Mouse (Mus musculus) neural tube, embryonic 11.5 days (tissue): ENCODE data around the gene Mia2. TPM values are rescaled to one million over a fixed set of nuclear protein-coding genes. Genes with fewer than 3 reads are reported as not detected.

Source experiments
- ATAC-seq: fragments of 200-750 bp; cut with Nextera tagmentation; 2 replicates; pipeline ENCODE4 v1.8.0; 2017; ENCODE audit warnings: moderate number of reproducible peaks, mild to moderate bottlenecking, moderate TSS enrichment, moderate library complexity; ENCODE audit not compliant: insufficient read depth, low FRiP score, low TSS enrichment
- DNase-seq: peaks from one replicate; pipeline ENCODE4 v3.0.0-alpha.2; 2015; ENCODE audit warnings: low spot score
- H3K27ac ChIP-seq: fragments of 300-500 bp; sonication (generic); 2 replicates; pipeline ENCODE4 v1.5.1; 2014; ENCODE audit warnings: low read depth, mild to moderate bottlenecking, low read length
- H3K27me3 ChIP-seq: fragments of 300-500 bp; sonication (generic); 2 replicates; pipeline ENCODE4 v1.6.1; 2014; ENCODE audit warnings: mild to moderate bottlenecking, low read length, mixed read lengths; ENCODE audit not compliant: control insufficient read depth, insufficient read depth
- H3K36me3 ChIP-seq: fragments of 300-500 bp; sonication (generic); 2 replicates; pipeline ENCODE4 v1.6.1; 2014; ENCODE audit warnings: mild to moderate bottlenecking, low read length, moderate library complexity, mixed read lengths; ENCODE audit not compliant: control insufficient read depth, insufficient read depth
- H3K4me1 ChIP-seq: fragments of 300-500 bp; sonication (generic); 2 replicates; pipeline ENCODE4 v1.6.1; 2014; ENCODE audit warnings: low read length, mixed read lengths; ENCODE audit not compliant: control insufficient read depth, insufficient read depth
- H3K4me2 ChIP-seq: fragments of 300-500 bp; sonication (generic); 2 replicates; pipeline ENCODE4 v1.6.1; 2014; ENCODE audit warnings: low read depth, mild to moderate bottlenecking, moderate library complexity
- H3K4me3 ChIP-seq: fragments of 300-500 bp; sonication (generic); 2 replicates; pipeline ENCODE4 v1.5.1; 2014; ENCODE audit warnings: low read depth, low read length
- H3K9ac ChIP-seq: fragments of 300-500 bp; sonication (generic); 2 replicates; pipeline ENCODE4 v1.6.1; 2014; ENCODE audit warnings: mild to moderate bottlenecking, low read length
- H3K9me3 ChIP-seq: fragments of 300-500 bp; sonication (generic); 2 replicates; pipeline ENCODE4 v1.6.1; 2016; ENCODE audit warnings: low read length; ENCODE audit not compliant: control insufficient read depth
- WGBS: fragments of 180-500 bp; shearing (Covaris S2); extraction: QIAGEN DNeasy Blood & Tissue Kit; methylation state at CpG from one replicate; pipeline ENCODE4 v1.1.7; 2014; 5-methylcytosine and 5-hydroxymethylcytosine counted together
- polyA plus RNA-seq: library from polyadenylated mRNA; unstranded; fragments of >200 nt; fragmentation: Nextera tagmentation; extraction: Ambion mirVana; gene quantifications from 2 replicates; pipeline ENCODE4 v1.2.1, GENCODE M21; 2014

The Mia2 gene
- polyA plus RNA-seq, 1 experiment from 2014 or later: 58.1 TPM

- 44% methylated on average over 2 of the region's 2 CpGs for WGBS
- Histone ChIP-seq H3K36me3 (peaks cover 6% of the 10 kb centered on the region), H3K27me3 (no peaks in the 10 kb centered on the region)
These were observed 65.5 kb downstream of the Mia2 start for GRCm38 (mm10) chr12:59161091-59161490.

GRCm38 (mm10) chr12:59162797-59163196 lies 67.2 kb downstream of the Mia2 start:
- Histone ChIP-seq H3K4me3 (no peak overlapping the region), H3K27ac (no peak overlapping the region), H3K4me1 (no peaks in the 10 kb centered on the region), H3K27me3 (no peaks in the 10 kb centered on the region), H3K9me3 (no peaks in the 10 kb centered on the region), H3K36me3 (peaks cover 6% of the 10 kb centered on the region), H3K4me2 (no peak overlapping the region), H3K9ac (no peak overlapping the region)
- ATAC-seq: no peak
- DNase-seq: no peak
- 97% methylated on average over 2 of the region's 2 CpGs for WGBS

More at GRCm38 (mm10) chr12:59161091-59161490, 65.5 kb downstream of the Mia2 start:
- ATAC-seq: no peak
- no peaks in the 10 kb centered on the region for H3K4me1 ChIP-seq
- H3K4me2 ChIP-seq: no peak overlapping the region
- no peak for DNase-seq
- no peak overlapping the region for H3K27ac ChIP-seq
- no peaks in the 10 kb centered on the region for H3K9me3 ChIP-seq
- no peak overlapping the region for H3K9ac ChIP-seq
- H3K4me3 ChIP-seq: no peak overlapping the region

GRCm38 (mm10) chr12:59164522-59164921 lies 68.9 kb downstream of the Mia2 start:
- Histone ChIP-seq H3K27ac (no peak overlapping the region), H3K9ac (no peak overlapping the region), H3K4me2 (no peak overlapping the region), H3K36me3 (peaks cover 4% of the 10 kb centered on the region), H3K27me3 (no peaks in the 10 kb centered on the region), H3K4me1 (no peaks in the 10 kb centered on the region), H3K4me3 (no peak overlapping the region), H3K9me3 (no peaks in the 10 kb centered on the region)
- no peak for DNase-seq
- ATAC-seq: no peak
- WGBS: 93% methylated on average over 6 of the region's 6 CpGs

- Histone ChIP-seq H3K9me3 (no peaks in the 10 kb centered on the region), H3K36me3 (peaks cover 5% of the 10 kb centered on the region), H3K4me3 (no peak overlapping the region), H3K4me1 (no peaks in the 10 kb centered on the region), H3K4me2 (no peak overlapping the region), H3K9ac (no peak overlapping the region), H3K27me3 (no peaks in the 10 kb centered on the region), H3K27ac (no peak overlapping the region)
- ATAC-seq (no peak), DNase-seq (no peak)
- WGBS: 89% methylated on average over 4 of the region's 4 CpGs
These were observed 71.0 kb downstream of the Mia2 start for GRCm38 (mm10) chr12:59166557-59166956.

GRCm38 (mm10) chr12:59169935-59170334 lies 74.3 kb downstream of the Mia2 start:
- Histone ChIP-seq H3K4me3 (no peak overlapping the region), H3K4me1 (no peaks in the 10 kb centered on the region), H3K9me3 (no peaks in the 10 kb centered on the region), H3K9ac (no peak overlapping the region), H3K27me3 (no peaks in the 10 kb centered on the region), H3K36me3 (peaks cover 5% of the 10 kb centered on the region), H3K4me2 (no peak overlapping the region), H3K27ac (no peak overlapping the region)
- no peak for ATAC-seq
- 93% methylated on average over 4 of the region's 4 CpGs for WGBS
- DNase-seq: no peak

- H3K27ac ChIP-seq: no peak overlapping the region
- H3K4me3 ChIP-seq: no peak overlapping the region
- H3K9ac ChIP-seq: no peak overlapping the region
- ATAC-seq (no peak), DNase-seq (no peak)
- WGBS: 92% methylated on average over 3 of the region's 3 CpGs
- H3K27me3 ChIP-seq: no peaks in the 10 kb centered on the region
- H3K4me2 ChIP-seq: no peak overlapping the region
- no peaks in the 10 kb centered on the region for H3K9me3 ChIP-seq
- H3K36me3 ChIP-seq: peaks cover 6% of the 10 kb centered on the region; the same call in 1 of the 2 replicates
- no peaks in the 10 kb centered on the region for H3K4me1 ChIP-seq
These were observed 82.2 kb downstream of the Mia2 start for GRCm38 (mm10) chr12:59177814-59178213.

- H3K27ac ChIP-seq: no peak overlapping the region
- no peak for ATAC-seq
- no peak for DNase-seq
- H3K4me3 ChIP-seq: no peak overlapping the region
- H3K27me3 ChIP-seq: no peaks in the 10 kb centered on the region
- no peaks in the 10 kb centered on the region for H3K4me1 ChIP-seq
- H3K36me3 ChIP-seq: peaks cover 6% of the 10 kb centered on the region
- no peaks in the 10 kb centered on the region for H3K9me3 ChIP-seq
- WGBS: 92% methylated on average over 12 of the region's 12 CpGs
- no peak overlapping the region for H3K4me2 ChIP-seq
- no peak overlapping the region for H3K9ac ChIP-seq
These were observed 92.6 kb downstream of the Mia2 start for GRCm38 (mm10) chr12:59188086-59188682.

- no peak for DNase-seq
- H3K36me3 ChIP-seq: no peaks in the 10 kb centered on the region
- H3K9me3 ChIP-seq: no peaks in the 10 kb centered on the region
- no peaks in the 10 kb centered on the region for H3K27me3 ChIP-seq
- H3K4me1 ChIP-seq: no peaks in the 10 kb centered on the region
- H3K9ac ChIP-seq: no peak overlapping the region
- H3K27ac ChIP-seq: no peak overlapping the region
- 91% methylated on average over 3 of the region's 3 CpGs for WGBS
- no peak overlapping the region for H3K4me2 ChIP-seq
- ATAC-seq: no peak
- H3K4me3 ChIP-seq: no peak overlapping the region
These were observed 98.0 kb downstream of the Mia2 start for GRCm38 (mm10) chr12:59193637-59194036.

- WGBS: 88% methylated on average over 9 of the region's 9 CpGs
These were observed 98.9 kb downstream of the Mia2 start for GRCm38 (mm10) chr12:59194341-59195003.

More at GRCm38 (mm10) chr12:59194341-59195003, 98.9 kb downstream of the Mia2 start:
- Histone ChIP-seq H3K27ac (no peak overlapping the region), H3K4me1 (no peaks in the 10 kb centered on the region), H3K9ac (no peak overlapping the region), H3K4me3 (no peak overlapping the region), H3K9me3 (no peaks in the 10 kb centered on the region), H3K4me2 (no peak overlapping the region), H3K36me3 (no peaks in the 10 kb centered on the region; the same call in 1 of the 2 replicates), H3K27me3 (no peaks in the 10 kb centered on the region)
- ATAC-seq (no peak), DNase-seq (no peak)
